Mouse (Mus musculus): ENCODE measurements around the gene Heph.

DNA sequence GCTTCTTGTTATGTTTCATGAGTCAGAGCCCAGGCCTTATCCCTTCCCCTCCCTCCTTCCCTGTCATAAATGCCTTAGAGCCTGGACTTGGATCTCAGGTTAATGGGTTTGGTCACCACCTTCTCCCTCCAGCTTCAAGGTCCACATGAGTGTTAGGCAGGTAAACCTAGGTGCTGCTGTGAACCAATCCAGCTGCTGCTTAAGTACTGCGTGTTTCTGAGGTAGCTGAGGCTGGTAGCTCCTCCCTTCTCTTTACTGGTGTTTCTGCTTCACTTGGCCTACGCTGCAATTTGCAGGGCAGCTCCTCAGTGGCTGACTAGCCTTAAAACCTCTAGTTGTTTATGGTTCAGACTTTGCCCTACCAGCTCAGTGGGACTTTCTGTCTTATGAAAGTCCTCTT is at the start of gene Heph:
- no peak for TF ChIP-seq CTCF (IDR thresholded peaks at IDR 0.05)
- no peak for TF ChIP-seq EP300 (IDR thresholded peaks at IDR 0.05)

All from lung, postnatal 0 days (tissue).